Mouse (Mus musculus): ENCODE measurements around the gene Hsh2d. TPM values are rescaled to one million over a fixed set of nuclear protein-coding genes. Genes with fewer than 3 reads are reported as not detected.

The Hsh2d gene
- total RNA-seq, 4 experiments from 2014 or later, result 0.16 TPM; not detected in 3

Other genes with a start within 250 kb of the Hsh2d start
- gene Zfp961, start 238.6 kb upstream of the Hsh2d start, total RNA-seq (2022), result 10 to 100 TPM; 22.0 to 30.6 (median 27.0) TPM
- gene Cyp4f18, start 180.0 kb upstream of the Hsh2d start, total RNA-seq (2022), result 10 to 100 TPM in 2 of 4 experiments, 1 to 10 TPM in 2; 5.3 to 12.2 (median 8.6) TPM
- gene Olfr372, start 148.4 kb upstream of the Hsh2d start, total RNA-seq (2022), result not detected
- not detected for gene Olfr373, start 106.5 kb upstream of the Hsh2d start, total RNA-seq (2022)
- not detected for gene Olfr374, start 82.6 kb upstream of the Hsh2d start, total RNA-seq (2022)
- 100 to 1,000 TPM; 133 to 158 (median 140) TPM for gene Tpm4, start 54.7 kb upstream of the Hsh2d start, total RNA-seq (2022)
- 10 to 100 TPM; 56.6 to 69.3 (median 61.7) TPM for gene Rab8a, start 28.4 kb upstream of the Hsh2d start, total RNA-seq (2022)
- under 1 TPM in 1 of 4 experiments, not detected in 3; 0.20 TPM for gene Cib3, start 23.2 kb downstream of the Hsh2d start, total RNA-seq (2022)
- not detected for gene Gm11034, start 24.0 kb downstream of the Hsh2d start, total RNA-seq (2022)
- gene Fam32a, start 30.1 kb downstream of the Hsh2d start, total RNA-seq (2022), result 10 to 100 TPM; 57.8 to 69.3 (median 65.2) TPM
- gene Ap1m1, start 50.4 kb downstream of the Hsh2d start, total RNA-seq (2022), result 10 to 100 TPM; 51.1 to 67.6 (median 57.4) TPM
- 1 to 10 TPM; 4.5 to 9.5 (median 7.9) TPM for gene Gm10282, start 115.6 kb downstream of the Hsh2d start, total RNA-seq (2022)
- 10 to 100 TPM; 30.7 to 44.2 (median 36.5) TPM for gene Klf2, start 129.4 kb downstream of the Hsh2d start, total RNA-seq (2022)
- 10 to 100 TPM; 43.8 to 80.2 (median 57.1) TPM for gene Eps15l1, start 231.8 kb downstream of the Hsh2d start, total RNA-seq (2022)